Mouse (Mus musculus) right cerebral cortex, postnatal 4 days (tissue): ENCODE data around the gene Olfr470.
"Not testable (repeated sequence)": the region's sequence is repeated elsewhere in the genome, so short reads cannot be mapped to it uniquely, and the experiment has no call there.

Experiments
- DNase-seq: peaks from one replicate; pipeline ENCODE4 v3.0.0-alpha.2; 2022

Gene Olfr470

DNA sequence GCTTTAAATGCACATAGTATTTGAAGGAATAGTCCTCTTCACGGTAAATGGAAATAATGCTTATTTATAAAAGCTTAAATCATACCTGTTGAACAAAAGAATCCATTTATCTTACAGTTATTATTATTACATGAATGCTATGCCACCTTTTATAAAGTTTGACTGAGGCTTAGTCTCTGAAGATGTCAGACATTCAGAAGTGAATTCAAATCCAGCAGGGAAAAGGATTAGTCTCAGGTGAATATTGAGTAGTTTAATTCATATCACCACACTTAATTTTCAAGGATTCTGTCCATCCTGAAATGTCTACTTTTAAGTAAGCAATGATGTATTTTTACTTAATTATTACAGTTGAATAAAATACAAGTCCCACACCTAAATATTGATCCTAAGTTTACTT lies at the start of gene Olfr470:
Gene Olfr470 (minus strand): TSS at position 101 of the 400 bp plus-strand sequence.
- not testable (repeated sequence) for DNase-seq

DNA sequence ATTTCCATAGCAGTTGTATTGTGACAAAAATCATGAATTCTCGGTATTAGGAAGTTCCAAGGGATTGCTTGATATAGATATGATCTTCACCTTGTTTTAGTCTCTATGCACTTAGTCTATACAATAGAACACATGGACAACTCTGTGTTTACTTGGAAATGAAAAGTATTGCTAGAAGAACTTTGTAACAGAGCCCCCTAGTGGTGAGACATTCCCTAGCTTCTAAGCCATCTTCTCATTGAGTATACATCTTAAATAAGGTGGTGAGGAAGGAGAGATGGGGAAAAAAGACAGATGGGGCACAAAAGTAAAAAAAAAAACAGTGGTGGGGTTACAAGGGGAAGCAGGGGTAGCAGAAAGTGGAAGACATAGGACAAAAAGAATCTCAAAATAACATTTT lies 5.6 kb downstream of the Olfr470 start:
- DNase-seq: no peak

DNA sequence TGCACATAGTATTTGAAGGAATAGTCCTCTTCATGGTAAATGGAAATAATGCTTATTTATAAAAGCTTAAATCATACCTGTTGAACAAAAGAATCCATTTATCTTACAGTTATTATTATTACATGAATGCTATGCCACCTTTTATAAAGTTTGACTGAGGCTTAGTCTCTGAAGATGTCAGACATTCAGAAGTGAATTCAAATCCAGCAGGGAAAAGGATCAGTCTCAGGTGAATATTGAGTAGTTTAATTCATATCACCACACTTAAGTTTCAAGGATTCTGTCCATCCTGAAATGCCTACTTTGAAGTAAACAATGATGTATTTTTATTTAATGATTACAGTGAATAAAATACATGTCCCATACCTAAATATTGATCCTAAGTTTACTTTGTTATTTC lies 21.8 kb downstream of the Olfr470 start, which contains the start of gene Olfr469:
Gene Olfr469 (minus strand): TSS at position 101 of the 400 bp plus-strand sequence.
- DNase-seq: not testable (repeated sequence)

- not testable (repeated sequence) for DNase-seq
Measured at GRCm38 (mm10) chr7:107823867-107824266, 23.4 kb downstream of the Olfr470 start.

GRCm38 (mm10) chr7:107819442-107819841 lies 27.8 kb downstream of the Olfr470 start:
- no peak for DNase-seq

DNA sequence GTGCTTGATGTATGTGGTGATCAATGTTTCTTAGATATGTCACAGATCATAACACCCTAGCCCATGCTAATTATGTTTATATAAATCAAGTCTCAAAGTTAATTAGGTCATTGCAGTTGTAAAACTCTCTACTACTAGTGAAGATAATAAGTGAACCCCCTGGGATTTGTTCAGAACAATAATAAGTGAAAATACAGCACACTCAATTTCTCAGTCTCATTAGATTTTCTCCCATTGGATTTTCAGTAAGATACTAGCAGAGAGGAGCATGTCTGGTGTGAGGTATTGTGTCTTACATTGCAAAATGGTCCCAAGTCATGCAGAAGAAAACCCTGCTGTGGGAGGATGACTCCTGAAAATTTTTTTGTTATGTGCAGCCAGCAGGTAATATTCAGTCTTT lies 35.3 kb downstream of the Olfr470 start, which contains the start of gene Olfr467:
Gene Olfr467 (plus strand): TSS at position 301 of the 400 bp plus-strand sequence.
- no peak for DNase-seq

GRCm38 (mm10) chr7:107802138-107802537 lies 45.2 kb downstream of the Olfr470 start:
- no peak for DNase-seq

GRCm38 (mm10) chr7:107801108-107801507 lies 46.2 kb downstream of the Olfr470 start, which contains the start of gene Ovch2:
TSS of gene Ovch2 (minus strand) at chr7:107801208.
- no peak for DNase-seq

- no peak for DNase-seq
Measured at GRCm38 (mm10) chr7:107796500-107796899, 50.8 kb downstream of the Olfr470 start.
